Mouse (Mus musculus) CD4-positive naive resting alpha-beta T cell, adult 57 days (primary cell): ENCODE data around the gene Olfr452. TPM values are rescaled to one million over a fixed set of nuclear protein-coding genes. Genes with fewer than 3 reads are reported as not detected.

Experiments
- total RNA-seq: library from RNA; stranded (reverse); gene quantifications from one replicate; pipeline ENCODE4 v1.2.4, GENCODE M21; 2023

Gene Olfr452
- total RNA-seq: not detected

DNA sequence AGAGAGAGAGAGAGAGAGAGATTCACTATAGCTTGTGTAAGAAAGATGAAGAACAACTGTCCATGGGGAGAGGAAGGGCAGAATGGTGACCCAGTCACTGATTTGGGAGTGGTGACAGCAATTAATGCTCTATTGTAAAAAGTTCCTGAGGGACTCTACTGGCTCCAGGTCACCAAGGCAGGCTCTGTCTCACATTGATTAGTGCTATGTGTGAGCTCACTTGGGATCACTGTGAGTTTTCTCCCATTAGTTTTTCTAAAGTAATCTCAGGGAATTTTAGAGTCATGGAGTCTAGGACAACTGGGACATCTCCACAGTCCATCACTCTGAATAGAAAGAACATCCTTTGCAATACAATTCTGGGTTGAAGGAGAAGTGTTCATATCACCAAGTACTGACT lies at the start of gene Olfr452:
Gene Olfr452, plus strand, starts transcription at position 301 of the 400 bp plus-strand sequence.

DNA sequence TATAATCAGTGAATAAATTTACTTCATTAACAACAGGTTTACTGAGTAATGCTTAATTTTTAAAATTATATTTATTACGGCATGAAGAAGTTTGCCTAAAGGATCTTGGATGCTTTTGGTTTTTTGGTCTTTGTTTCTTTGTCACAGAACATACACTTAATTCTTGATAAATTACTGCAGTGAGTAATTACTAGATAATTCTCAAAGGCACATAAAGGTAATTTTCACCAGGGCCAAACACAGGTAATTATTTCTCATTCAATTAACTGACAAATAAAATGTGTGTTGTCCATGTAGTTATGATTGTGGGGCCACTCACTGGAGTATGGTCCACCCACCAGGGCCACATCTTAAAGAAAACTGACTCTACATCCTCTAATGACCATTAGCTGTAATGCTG lies 45.8 kb upstream of the Olfr452 start, which contains the start of gene Olfr453:
Gene Olfr453, plus strand, starts transcription at position 301 of the 400 bp plus-strand sequence.

DNA sequence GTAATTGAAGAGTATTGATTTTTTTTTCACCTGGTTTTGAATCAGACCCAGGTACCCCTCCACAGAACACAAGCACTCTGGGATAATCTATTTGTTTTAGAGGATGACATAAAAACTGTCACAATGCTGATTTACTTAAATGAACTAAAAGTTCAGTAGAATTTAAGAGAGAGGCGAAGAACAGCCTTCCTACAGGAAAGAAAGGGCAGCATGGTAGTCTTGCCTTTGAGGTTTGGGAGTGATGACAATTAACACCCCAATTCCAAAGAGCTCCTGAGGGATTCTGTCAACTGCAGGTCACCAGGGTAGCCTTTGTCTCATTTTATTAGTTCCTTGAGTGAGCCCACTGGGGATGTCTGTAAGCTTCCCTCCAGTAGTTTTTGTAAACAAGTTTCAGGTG lies 28.8 kb upstream of the Olfr452 start, which contains the start of gene Olfr38:
Gene Olfr38, plus strand, starts transcription at position 301 of the 400 bp plus-strand sequence.

DNA sequence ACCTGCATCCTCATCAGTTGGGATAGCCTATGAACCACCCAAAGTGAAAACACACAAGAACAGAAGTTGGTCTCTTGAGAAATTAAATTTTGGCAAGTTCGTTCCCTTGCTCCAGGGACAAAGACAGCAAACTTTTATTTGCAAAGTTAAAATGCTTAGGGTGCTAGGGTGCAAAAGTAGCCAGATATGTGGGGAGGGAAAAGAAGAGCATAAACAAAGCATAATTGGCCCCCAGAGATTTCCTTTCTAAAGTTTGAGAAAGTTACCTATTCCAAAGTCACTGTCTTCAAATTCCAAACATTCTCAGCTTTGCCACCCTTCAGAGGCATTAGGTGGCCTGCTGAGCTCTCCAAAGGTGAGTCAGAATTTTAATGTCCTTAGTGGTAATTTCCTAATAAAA lies 26.7 kb downstream of the Olfr452 start, which contains the start of gene Olfr450:
Gene Olfr450, plus strand, starts transcription at position 301 of the 400 bp plus-strand sequence.

DNA sequence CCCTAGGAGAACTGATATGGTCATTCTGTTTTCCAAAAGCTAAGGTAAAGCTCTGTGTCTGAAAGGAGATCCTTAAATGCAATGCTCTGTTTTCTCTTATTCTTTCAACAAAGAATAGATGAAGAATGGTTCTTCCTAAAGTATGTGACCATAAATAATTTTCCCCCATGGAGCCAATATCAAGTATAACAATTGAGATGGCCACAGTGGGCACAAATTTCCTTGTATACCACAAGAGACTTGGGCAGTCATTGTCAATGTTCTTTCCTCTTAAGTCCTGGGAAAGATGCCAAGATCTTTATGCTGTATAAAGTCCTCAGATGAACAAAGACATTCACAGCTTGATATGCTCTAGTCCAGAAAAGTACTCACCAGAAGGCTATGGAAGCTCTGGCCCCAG lies 49.2 kb downstream of the Olfr452 start, which contains the start of gene Olfr449:
Gene Olfr449, plus strand, starts transcription at position 301 of the 400 bp plus-strand sequence.

Other genes with a start within 250 kb of the Olfr452 start
- gene Olfr455, start 237.5 kb upstream of the Olfr452 start, total RNA-seq: not detected
- gene Tcaf3, start 187.4 kb upstream of the Olfr452 start, total RNA-seq: not detected
- gene Tcaf2, start 139.8 kb upstream of the Olfr452 start, total RNA-seq: 0.35 TPM
- gene Tcaf1, start 75.0 kb upstream of the Olfr452 start, total RNA-seq: not detected
- gene Olfr453, start 45.7 kb upstream of the Olfr452 start, total RNA-seq: not detected
- not detected for gene Olfr38, start 28.7 kb upstream of the Olfr452 start, total RNA-seq
- not detected for gene Olfr450, start 26.8 kb downstream of the Olfr452 start, total RNA-seq
- gene Olfr449, start 49.3 kb downstream of the Olfr452 start, total RNA-seq: not detected
- gene Olfr448, start 105.3 kb downstream of the Olfr452 start, total RNA-seq: not detected
- gene Olfr447, start 123.8 kb downstream of the Olfr452 start, total RNA-seq: not detected
- not detected for gene Olfr446, start 136.3 kb downstream of the Olfr452 start, total RNA-seq
- not detected for gene Olfr444, start 164.0 kb downstream of the Olfr452 start, total RNA-seq